Mouse (Mus musculus) liver, adult (tissue): ENCODE measurements around the gene Snx27.

Source experiments
- GATA4 ChIP-seq: IDR thresholded peaks from 2 replicates; pipeline ENCODE4 v1.6.1; 2014; ENCODE audit warnings: mild to moderate bottlenecking, low read length; ENCODE audit not compliant: insufficient replicate concordance

The Snx27 gene

DNA sequence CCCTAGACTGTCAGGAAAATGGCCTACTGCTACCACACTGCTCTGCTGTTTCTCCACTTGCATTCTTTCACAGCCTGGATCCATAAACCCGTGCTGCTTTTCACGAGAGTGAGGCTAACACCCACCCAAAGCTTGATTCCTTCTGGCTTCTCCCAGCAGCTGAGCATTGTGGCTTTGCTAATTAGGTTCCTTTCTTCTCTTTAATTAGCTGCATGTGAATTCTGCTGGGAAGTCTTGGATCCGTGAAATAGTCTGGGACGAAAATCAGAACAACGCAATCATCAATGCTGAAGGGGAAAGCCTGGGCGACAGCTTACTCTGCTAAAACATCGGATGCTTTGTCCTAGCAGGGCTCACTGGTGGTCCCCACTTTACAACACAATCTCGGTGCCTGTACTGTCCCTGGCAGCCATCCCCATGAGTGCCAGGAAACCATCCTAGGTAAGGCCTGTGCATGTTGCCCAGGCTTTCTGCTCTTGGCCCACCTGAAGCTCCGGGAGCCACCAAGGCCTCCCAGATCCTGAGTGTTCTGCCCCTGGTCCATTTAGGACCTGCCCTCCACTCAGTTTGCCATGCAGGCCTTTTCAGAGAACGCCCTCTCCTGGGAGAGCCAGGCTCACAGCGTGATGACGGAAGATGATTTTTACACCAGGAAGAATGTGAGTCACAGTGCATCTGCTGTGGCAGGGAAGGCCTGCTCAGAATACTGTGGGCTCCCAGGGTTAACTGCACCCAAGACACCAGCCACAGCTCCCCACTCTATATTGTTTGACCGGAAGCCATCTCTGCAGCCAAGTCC lies 116.7 kb downstream of the Snx27 start:
- TF ChIP-seq GATA4, result no peak

DNA sequence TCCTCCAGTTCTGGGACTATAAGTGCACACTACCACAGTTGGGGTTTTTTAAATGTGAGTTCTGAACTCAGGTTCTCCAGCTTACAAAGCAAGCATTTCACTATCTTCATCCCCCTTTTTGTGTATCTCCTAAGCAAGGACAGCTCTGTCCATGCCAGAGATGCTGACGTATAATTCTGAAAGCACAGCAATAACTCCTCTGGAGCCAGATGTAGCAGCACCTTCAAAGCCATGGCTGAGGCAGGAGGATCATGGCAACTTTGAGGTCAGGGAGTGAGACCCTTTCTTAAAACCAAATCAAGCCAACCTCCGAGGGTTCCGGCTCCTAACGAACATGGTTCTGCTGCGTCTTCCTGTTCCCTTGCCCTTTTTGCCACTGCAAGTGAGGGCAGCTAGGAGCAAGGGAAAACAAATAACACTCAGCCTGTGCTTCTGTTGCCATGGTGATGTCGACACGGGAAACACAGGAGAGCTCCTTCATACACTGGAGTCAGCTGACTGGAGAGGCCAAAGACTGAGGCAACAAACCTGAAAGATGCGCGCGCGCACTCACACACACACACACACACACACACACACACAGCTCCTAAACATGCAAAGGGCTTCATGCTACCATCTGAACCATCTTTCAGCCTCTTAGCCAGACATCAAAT lies 118.5 kb downstream of the Snx27 start:
- TF ChIP-seq GATA4, result no peak

DNA sequence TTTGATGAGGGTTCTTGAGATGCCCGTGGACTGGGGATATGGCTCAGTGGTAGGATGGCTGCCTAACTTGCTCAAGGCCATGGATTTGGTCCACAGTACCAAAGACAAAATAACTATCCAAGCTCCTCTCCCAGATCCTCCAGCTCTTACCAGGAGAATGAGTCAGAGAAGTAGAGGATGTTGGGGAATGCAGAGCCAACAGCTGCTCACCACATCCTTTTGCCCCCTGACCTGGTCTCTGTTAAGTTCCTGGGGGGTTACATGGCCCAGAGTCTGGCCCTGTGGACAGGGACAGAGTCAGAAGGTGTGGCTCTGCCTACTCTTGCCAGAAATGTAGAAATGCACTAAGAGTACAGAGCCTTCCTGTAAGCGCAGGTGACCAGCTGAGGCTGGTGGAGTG lies 122.7 kb downstream of the Snx27 start:
- no peak for TF ChIP-seq GATA4

DNA sequence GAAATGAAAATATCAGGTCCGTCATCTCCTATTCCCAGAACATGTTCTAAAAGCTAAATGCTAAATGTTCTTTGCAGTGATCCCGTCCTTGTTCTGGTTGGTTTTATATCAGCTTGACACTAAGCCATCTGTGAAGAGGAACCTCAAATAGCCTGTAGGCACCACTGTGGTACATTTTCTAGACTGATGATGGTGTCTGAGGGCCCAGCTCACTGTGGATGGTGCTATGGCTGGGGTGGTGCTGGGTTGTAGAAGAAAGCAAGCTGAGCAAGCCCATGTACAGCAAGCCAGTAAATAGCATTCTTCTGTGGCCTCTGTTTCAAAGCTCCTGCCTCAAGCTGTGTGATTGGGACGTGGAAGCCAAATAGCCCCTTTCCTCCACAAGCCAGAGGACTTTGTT lies 125.5 kb downstream of the Snx27 start:
- no peak for TF ChIP-seq GATA4

DNA sequence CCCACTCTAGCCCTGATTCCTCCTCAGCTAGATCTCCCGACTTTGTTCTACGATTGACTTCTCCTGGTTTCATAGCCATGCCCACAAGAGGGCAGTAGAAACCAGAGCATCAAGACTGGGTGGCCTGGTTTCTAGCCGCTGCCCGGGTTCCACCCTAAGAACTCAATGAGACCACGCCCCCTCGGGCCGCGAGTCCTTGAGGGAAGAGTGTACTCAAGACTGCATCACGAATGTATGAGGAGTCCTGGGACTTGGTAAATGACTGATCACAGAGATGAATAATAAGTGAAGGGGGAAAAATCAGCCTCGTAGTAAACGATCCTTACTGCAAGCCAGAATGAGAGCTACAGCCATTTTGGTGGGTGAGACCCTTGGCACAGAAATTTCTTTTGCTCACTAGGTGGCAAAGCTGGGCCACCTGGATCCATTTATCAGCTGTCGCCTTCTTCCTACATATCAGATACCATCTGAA lies 126.0 kb downstream of the Snx27 start:
- TF ChIP-seq GATA4, result no peak

DNA sequence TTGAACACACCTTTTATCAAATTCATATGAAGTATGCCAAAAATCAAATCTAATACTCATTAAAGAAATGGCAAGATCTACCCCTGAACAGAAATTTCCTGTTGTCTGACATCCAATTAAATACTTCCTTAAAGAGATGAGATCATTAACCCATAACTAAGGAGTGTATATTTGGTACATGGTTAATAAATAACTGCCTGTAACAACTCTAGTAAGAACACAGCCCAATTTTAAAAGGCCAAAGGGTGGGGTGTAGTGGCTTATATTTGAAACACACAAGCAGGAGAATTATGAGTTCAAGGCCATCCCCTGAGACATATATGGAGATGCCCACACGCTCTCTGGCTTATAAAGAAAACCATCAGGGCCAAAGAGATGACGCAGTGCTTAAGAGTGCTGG lies 133.1 kb downstream of the Snx27 start:
- TF ChIP-seq GATA4, result no peak
